Mouse (Mus musculus): ENCODE measurements around the gene Cyp2d11.

Gene Cyp2d11

DNA sequence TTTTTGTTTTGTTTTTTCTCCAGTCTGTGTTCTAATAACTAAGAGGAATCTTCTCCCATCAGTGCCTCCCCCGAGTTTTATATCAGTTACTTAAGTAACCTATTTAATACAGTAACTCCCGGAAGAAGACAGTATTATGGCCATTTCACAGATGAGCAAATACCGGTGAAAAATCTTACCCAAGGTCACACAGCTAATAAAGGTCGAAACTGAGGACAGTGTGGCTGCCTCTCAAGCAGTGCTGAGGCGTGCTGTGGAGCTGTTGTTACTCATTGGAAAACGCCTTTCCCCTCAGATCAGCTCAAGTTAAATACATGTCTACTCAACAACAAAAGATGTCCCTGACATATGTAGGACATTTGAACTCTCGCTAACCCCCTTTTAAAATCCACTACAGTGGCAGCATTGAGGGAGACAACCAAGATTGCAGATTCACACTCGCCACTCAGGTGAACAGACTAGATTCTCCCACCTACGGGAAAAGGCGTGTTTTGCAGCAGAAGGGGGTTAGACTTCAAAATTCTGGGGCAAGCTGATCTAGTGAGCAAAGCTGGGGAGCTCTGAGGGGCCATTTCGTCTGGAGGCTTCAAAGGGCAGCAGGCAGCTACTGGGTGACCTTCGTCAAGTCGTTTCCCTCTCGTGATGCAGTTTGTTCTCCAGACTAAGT, 40.6 kb downstream of the Cyp2d11 start:
- in situ Hi-C loops (cut with MboI, MseI): loop anchor here (25.0 kb wide), 1 partner anchor 1159 kb away; the partner anchor contains the start of gene Ttll1

GRCm38 (mm10) chr15:82351480-82351879, 42.3 kb downstream of the Cyp2d11 start:
- in situ Hi-C loops (cut with MboI, MseI): loop anchor here (25.0 kb wide), 1 partner anchor 1161 kb away; the partner anchor contains the start of gene Ttll1

DNA sequence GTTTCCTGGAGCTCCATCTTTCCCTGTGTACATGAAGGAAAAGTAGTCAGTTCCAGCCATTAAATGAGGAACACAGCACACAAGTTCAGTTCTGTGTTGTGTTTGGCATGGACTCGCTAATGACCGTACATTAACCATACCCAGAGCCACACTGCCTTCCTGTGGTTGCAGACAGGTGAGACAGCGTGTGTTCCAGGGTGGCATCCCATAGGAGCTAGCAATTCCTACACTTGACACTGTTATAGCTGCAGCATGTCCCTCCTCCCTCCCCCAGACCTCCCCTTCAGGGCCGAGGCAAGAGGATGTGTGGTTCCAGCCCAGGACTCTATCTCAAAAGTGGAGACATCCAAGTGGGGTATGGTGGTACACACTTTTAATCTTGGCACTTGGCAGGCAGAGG, 43.5 kb downstream of the Cyp2d11 start:
- in situ Hi-C loops (cut with MboI, MseI): loop anchor here (25.0 kb wide), 1 partner anchor 1162 kb away; the partner anchor contains the start of gene Ttll1

GRCm38 (mm10) chr15:82348999-82349341, 44.9 kb downstream of the Cyp2d11 start:
- in situ Hi-C loops (cut with MboI, MseI): no loop called here

GRCm38 (mm10) chr15:82348258-82348998, 45.4 kb downstream of the Cyp2d11 start:
- in situ Hi-C loops (cut with MboI, MseI): no loop called here

DNA sequence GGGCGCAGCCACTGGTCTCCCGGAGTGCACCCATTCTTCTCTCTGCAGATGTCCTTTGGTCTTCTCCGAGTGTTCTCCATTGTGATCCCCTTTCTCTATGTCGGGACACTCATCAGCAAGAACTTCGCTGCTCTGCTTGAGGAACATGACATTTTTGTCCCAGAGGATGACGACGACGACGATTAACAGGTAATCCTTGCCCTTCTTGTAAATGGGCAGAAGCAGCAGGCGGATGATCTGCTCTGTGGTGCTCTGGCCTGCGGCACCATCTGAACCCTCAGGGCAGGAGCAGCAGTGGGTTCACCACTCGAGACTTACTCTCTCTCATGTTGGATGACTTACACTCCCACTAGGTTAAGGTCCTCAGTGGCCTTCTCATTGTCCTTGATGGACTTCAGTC, 46.0 kb downstream of the Cyp2d11 start:
- in situ Hi-C loops (cut with MboI, MseI): no loop called here

GRCm38 (mm10) chr15:82347303-82347676, 46.5 kb downstream of the Cyp2d11 start:
- in situ Hi-C loops (cut with MboI, MseI): no loop called here

DNA sequence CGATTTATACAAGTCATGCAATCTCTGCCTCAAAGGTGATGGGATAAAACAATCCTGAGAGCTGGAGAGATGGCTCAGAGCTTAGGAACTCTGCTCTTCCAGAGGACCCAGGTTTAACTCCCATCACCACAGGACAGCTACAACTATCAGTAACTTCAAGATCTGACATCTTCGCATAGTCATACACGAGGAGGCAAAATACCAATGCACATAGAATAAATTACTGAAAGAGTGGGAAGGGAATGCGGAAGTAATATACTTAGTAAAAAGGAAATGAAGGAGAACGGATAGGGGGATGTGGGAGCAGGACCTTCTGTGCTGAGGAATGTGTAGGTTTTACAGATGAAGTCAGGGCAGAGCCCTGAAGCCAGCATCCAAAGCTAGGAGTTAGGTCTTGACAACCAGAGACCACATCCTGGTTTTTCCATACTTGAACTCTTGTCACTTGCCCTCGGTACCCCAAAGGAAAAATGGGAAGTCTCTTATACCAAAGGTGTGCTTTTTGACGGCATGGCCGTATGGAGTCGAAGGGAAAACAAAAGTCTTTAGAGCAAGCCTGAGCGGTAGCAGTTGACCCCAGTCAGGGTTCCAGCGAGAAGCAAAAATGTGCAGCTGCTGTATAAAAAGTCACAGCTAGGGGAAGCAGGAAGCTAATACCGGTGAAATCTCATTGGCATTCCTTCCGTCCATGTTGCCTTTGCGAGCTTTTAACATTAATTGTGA, 47.1 kb downstream of the Cyp2d11 start:
- in situ Hi-C loops (cut with MboI, MseI): no loop called here

GRCm38 (mm10) chr15:82345820-82346470, 47.9 kb downstream of the Cyp2d11 start:
- in situ Hi-C loops (cut with MboI, MseI): no loop called here

GRCm38 (mm10) chr15:82344971-82345370, 48.9 kb downstream of the Cyp2d11 start:
- in situ Hi-C loops (cut with MboI, MseI): no loop called here

GRCm38 (mm10) chr15:82343368-82344287, 50.2 kb downstream of the Cyp2d11 start:
- in situ Hi-C loops (cut with MboI, MseI): no loop called here

GRCm38 (mm10) chr15:82342543-82342935, 51.3 kb downstream of the Cyp2d11 start:
- in situ Hi-C loops (cut with MboI, MseI): no loop called here

- in situ Hi-C loops (cut with MboI, MseI): no loop called here
These were observed 51.9 kb downstream of the Cyp2d11 start for GRCm38 (mm10) chr15:82341675-82342542.

DNA sequence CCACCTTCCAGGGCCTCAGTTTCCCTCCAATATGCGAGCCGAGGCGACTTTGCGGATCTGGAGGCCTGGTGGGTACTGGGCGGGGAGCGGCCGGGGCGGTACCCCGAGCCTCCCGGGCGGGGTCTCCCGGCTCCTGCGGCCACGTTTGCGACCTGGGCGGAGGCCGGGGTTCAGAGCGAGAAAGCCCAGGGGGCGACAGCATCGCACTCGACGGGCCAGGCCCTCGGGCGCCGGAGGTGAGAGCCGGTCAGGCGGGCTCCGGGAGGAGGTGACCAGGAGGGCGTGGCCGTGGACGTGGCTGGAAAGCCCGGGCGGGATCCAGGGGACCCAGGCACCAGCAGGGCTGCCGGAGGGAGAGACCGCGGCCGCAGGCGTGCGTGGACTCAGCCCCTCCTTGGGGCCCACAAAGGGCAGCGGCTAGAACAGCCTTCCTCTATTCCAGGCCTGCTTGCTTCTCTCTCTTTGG, 52.8 kb downstream of the Cyp2d11 start:
- in situ Hi-C loops (cut with MboI, MseI): no loop called here

- in situ Hi-C loops (cut with MboI, MseI): no loop called here
These were observed 53.3 kb downstream of the Cyp2d11 start for GRCm38 (mm10) chr15:82340414-82341035.

DNA sequence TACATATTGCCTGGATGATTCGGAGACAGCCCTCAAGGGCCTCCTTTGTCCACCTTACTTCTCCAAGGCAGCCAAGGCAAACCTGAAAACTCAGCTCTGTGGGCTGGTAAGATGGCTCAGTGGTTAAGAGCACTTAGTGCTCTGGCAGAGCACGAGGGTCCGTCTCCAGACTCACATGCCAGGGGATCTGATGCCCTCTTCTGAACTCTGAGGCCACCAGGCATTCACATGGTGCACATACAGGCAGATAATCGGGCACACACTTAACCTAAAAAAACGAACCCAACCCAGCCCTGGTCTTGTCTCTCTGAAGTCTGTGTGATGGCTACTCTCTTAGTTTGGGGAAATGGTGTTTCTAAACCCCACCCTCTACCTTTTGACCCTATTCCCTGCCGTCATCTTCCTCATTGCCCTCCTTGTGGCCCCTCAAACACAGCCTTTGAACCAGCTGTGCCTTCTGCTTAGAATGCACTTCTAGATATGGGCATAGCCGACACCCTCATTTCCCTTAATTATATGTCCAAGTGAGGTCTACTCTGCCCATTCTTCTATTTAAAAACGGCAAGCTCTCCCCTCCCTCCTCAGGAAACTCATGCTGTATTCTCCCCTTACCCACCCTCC, 54.1 kb downstream of the Cyp2d11 start:
- in situ Hi-C loops (cut with MboI, MseI): no loop called here

Measured in regulatory T cell (primary cell).